Mouse (Mus musculus) C3H10T1/2 (cell line): ENCODE data around the gene Isg20. TPM values are rescaled to one million over a fixed set of nuclear protein-coding genes. Genes with fewer than 3 reads are reported as not detected.

Experiments used
- polyA plus RNA-seq, 2 experiments: library from polyadenylated mRNA; unstranded; fragments of >200 nt; fragmentation: generic; extraction: Trizol; gene quantifications; one replicate each; pipeline ENCODE4 v1.2.1; 2012; ENCODE audit warnings: missing spikeins in 2 of 2

The Isg20 gene
- 10 to 100 TPM in 1 of 2 experiments, 1 to 10 TPM in 1; 6.7 to 10.4 TPM for polyA plus RNA-seq

GRCm38 (mm10) chr7:78912974-78913474 lies at the start of gene Isg20:
Gene Isg20, plus strand, starts transcription at chr7:78913424.

GRCm38 (mm10) chr7:78895653-78896333 lies 17.4 kb upstream of the Isg20 start, which contains the start of gene Aen:
Gene Aen, plus strand, starts transcription at chr7:78895854.

Other genes with a start within 250 kb of the Isg20 start
- gene Ntrk3, start 175.4 kb upstream of the Isg20 start, polyA plus RNA-seq = under 1 TPM; 0.18 to 0.37 TPM
- gene Mrps11, start 130.3 kb upstream of the Isg20 start, polyA plus RNA-seq = 100 to 1,000 TPM in 1 of 2 experiments, 10 to 100 TPM in 1; 69.2 to 101 TPM
- gene Mrpl46, start 129.9 kb upstream of the Isg20 start, polyA plus RNA-seq = 10 to 100 TPM; 16.0 to 19.7 TPM
- gene Det1, start 66.2 kb upstream of the Isg20 start, polyA plus RNA-seq = 1 to 10 TPM; 7.5 to 9.8 TPM
- 10 to 100 TPM; 28.1 to 38.9 TPM for gene Aen, start 17.6 kb upstream of the Isg20 start, polyA plus RNA-seq
- gene Acan, start 140.1 kb downstream of the Isg20 start, polyA plus RNA-seq = not detected
- gene Hapln3, start 217.6 kb downstream of the Isg20 start, polyA plus RNA-seq = under 1 TPM in 1 of 2 experiments, not detected in 1; 0.13 TPM
- gene Mfge8, start 235.6 kb downstream of the Isg20 start, polyA plus RNA-seq = 100 to 1,000 TPM; 249 to 347 TPM